Mouse (Mus musculus) frontal cortex, postnatal 25 days (tissue): ENCODE data around the gene Cdyl.
A peak's percentile ranks its signal among the peaks of the same experiment; 100 is the strongest.

Source experiments
- DNase-seq, 2 experiments: peaks; one replicate each; pipeline ENCODE4 v3.0.0; 2022; ENCODE audit warnings: low spot score in 2 of 2

Gene Cdyl

GRCm38 (mm10) chr13:35797811-35798522, 138.3 kb downstream of the Cdyl start:
- DNase-seq = no peak

- peak; percentile 26 to 35 for DNase-seq
Observed at GRCm38 (mm10) chr13:35798645-35799044, 139.0 kb downstream of the Cdyl start.

GRCm38 (mm10) chr13:35800270-35800669, 140.6 kb downstream of the Cdyl start:
- no peak for DNase-seq

GRCm38 (mm10) chr13:35805727-35806126, 146.1 kb downstream of the Cdyl start:
- DNase-seq = no peak

- DNase-seq = no peak
Observed at GRCm38 (mm10) chr13:35806165-35806564, 146.5 kb downstream of the Cdyl start.

- no peak for DNase-seq
Observed at GRCm38 (mm10) chr13:35807016-35807415, 147.4 kb downstream of the Cdyl start.

- DNase-seq = no peak
Observed at GRCm38 (mm10) chr13:35807525-35807924, 147.9 kb downstream of the Cdyl start.

GRCm38 (mm10) chr13:35807940-35808339, 148.3 kb downstream of the Cdyl start:
- DNase-seq = no peak

GRCm38 (mm10) chr13:35809252-35810159, 149.9 kb downstream of the Cdyl start:
- DNase-seq = no peak

- no peak for DNase-seq
Observed at GRCm38 (mm10) chr13:35810160-35810537, 150.5 kb downstream of the Cdyl start.

- DNase-seq = no peak
Observed at GRCm38 (mm10) chr13:35811361-35812190, 151.9 kb downstream of the Cdyl start.

GRCm38 (mm10) chr13:35812191-35812440, 152.5 kb downstream of the Cdyl start:
- no peak for DNase-seq

GRCm38 (mm10) chr13:35813348-35814127, 153.9 kb downstream of the Cdyl start:
- DNase-seq = no peak

GRCm38 (mm10) chr13:35815205-35815726, 155.6 kb downstream of the Cdyl start:
- DNase-seq = no peak

- DNase-seq = no peak
Observed at GRCm38 (mm10) chr13:35815782-35816368, 156.2 kb downstream of the Cdyl start.

GRCm38 (mm10) chr13:35817626-35818025, 158.0 kb downstream of the Cdyl start:
- no peak for DNase-seq

GRCm38 (mm10) chr13:35818060-35818459, 158.4 kb downstream of the Cdyl start:
- DNase-seq = no peak

GRCm38 (mm10) chr13:35821821-35822454, 162.3 kb downstream of the Cdyl start:
- DNase-seq = no peak

GRCm38 (mm10) chr13:35822795-35823194, 163.2 kb downstream of the Cdyl start:
- no peak for DNase-seq

GRCm38 (mm10) chr13:35825639-35826038, 166.0 kb downstream of the Cdyl start:
- DNase-seq = no peak
